Mouse (Mus musculus) intestine, embryonic 15.5 days (tissue): ENCODE data around the gene Nutf2-ps1. TPM values are rescaled to one million over a fixed set of nuclear protein-coding genes. Genes with fewer than 3 reads are reported as not detected.

Experiments used
- ATAC-seq: fragments of 200-750 bp; cut with Nextera tagmentation; 2 replicates; pipeline ENCODE4 v1.8.0; 2017; ENCODE audit warnings: moderate TSS enrichment, moderate library complexity
- H3K27ac ChIP-seq: fragments of 300-500 bp; sonication (generic); 2 replicates; pipeline ENCODE4 v1.5.1; 2015; ENCODE audit warnings: mild to moderate bottlenecking, inconsistent platforms
- H3K27me3 ChIP-seq: fragments of 300-500 bp; sonication (generic); replicated peaks from 2 replicates; pipeline ENCODE4 v1.6.1; 2015; ENCODE audit warnings: inconsistent platforms
- H3K36me3 ChIP-seq: fragments of 300-500 bp; sonication (generic); 2 replicates; pipeline ENCODE4 v1.6.1; 2015; ENCODE audit warnings: inconsistent platforms
- H3K4me1 ChIP-seq: fragments of 300-500 bp; sonication (generic); replicated peaks from 2 replicates; pipeline ENCODE4 v1.6.1; 2015; ENCODE audit warnings: inconsistent platforms
- H3K4me2 ChIP-seq: fragments of 300-500 bp; sonication (generic); replicated peaks from 2 replicates; pipeline ENCODE4 v1.6.1; 2015; ENCODE audit warnings: mild to moderate bottlenecking, inconsistent platforms
- H3K4me3 ChIP-seq: fragments of 300-500 bp; sonication (generic); replicated peaks from 2 replicates; pipeline ENCODE4 v1.5.1; 2015; ENCODE audit warnings: inconsistent platforms
- H3K9ac ChIP-seq: fragments of 300-500 bp; sonication (generic); 2 replicates; pipeline ENCODE4 v1.6.1; 2015; ENCODE audit warnings: inconsistent platforms
- H3K9me3 ChIP-seq: fragments of 300-500 bp; sonication (generic); 2 replicates; pipeline ENCODE4 v1.6.1; 2016; ENCODE audit warnings: inconsistent platforms
- WGBS: fragments of 180-500 bp; shearing (Covaris S2); methylation state at CpG from one replicate; pipeline ENCODE4 v1.1.7; 2015; 5-methylcytosine and 5-hydroxymethylcytosine counted together
- polyA plus RNA-seq: library from polyadenylated mRNA; unstranded; fragments of >200 nt; fragmentation: Nextera tagmentation; extraction: Ambion mirVana; gene quantifications from 2 replicates; pipeline ENCODE4 v1.2.1, GENCODE M21; 2015

The Nutf2-ps1 gene
- polyA plus RNA-seq, 1 experiment from 2014 or later: 366 TPM

DNA sequence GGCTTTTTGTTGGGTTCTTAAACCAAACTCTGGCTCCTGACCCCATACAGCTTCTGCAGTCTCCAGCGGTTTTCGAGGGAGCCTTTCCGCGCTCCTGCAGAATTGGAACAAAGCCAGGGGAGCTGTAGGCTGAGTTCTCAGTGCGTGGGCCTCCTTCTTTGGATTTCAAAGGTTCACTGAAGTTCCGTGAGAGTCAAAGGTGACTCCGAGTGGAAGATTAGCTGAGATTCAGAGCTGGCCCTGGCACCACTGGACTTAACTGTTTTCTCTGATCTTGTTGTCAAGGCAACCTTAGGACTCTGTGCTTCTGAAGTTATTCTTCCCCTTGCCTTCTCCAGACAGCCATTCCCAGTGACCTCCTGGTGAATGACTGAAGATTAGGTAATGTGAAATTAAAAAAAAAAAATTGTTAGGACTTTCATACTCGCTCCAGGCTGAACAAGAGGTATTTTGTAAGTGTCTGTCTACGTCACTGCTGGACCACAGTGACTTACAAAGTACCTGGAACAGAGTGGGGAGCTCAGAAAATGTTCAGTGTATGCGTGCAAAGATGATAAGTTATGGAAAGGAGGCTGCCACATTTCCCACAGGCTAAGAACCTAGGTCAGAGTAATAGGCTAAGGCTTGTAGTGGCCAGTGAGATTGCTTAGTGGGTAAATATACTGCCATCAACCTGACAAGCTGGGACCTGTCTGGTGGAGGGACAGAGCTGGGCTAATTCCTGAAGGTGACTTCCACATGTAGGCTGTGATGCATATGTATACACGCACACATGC, 11.7 kb downstream of the Nutf2-ps1 start:
- WGBS: 55% methylated on average over 11 of the region's 11 CpGs
- no peaks in the 10 kb centered on the region for H3K27me3 ChIP-seq
- peaks cover 7% of the 10 kb centered on the region; the same call in 1 of the 2 replicates for H3K4me1 ChIP-seq
- H3K4me3 ChIP-seq: no peak overlapping the region
- H3K9me3 ChIP-seq: no peaks in the 10 kb centered on the region
- H3K9ac ChIP-seq: no peak overlapping the region
- no peaks in the 10 kb centered on the region for H3K36me3 ChIP-seq
- ATAC-seq: peak; percentile 54
- no peak overlapping the region for H3K27ac ChIP-seq
- no peak overlapping the region for H3K4me2 ChIP-seq

- peaks cover 10% of the 10 kb centered on the region; the same call in 1 of the 2 replicates for H3K4me1 ChIP-seq
- 56% methylated on average over 7 of the region's 7 CpGs for WGBS
- no peaks in the 10 kb centered on the region for H3K36me3 ChIP-seq
- no peaks in the 10 kb centered on the region for H3K27me3 ChIP-seq
- H3K9ac ChIP-seq: no peak overlapping the region
- H3K4me3 ChIP-seq: no peak overlapping the region
- H3K27ac ChIP-seq: no peak overlapping the region
- ATAC-seq: no peak
- no peak overlapping the region for H3K4me2 ChIP-seq
- no peaks in the 10 kb centered on the region for H3K9me3 ChIP-seq
Measured at GRCm38 (mm10) chr19:53576061-53576460, 12.8 kb downstream of the Nutf2-ps1 start.

DNA sequence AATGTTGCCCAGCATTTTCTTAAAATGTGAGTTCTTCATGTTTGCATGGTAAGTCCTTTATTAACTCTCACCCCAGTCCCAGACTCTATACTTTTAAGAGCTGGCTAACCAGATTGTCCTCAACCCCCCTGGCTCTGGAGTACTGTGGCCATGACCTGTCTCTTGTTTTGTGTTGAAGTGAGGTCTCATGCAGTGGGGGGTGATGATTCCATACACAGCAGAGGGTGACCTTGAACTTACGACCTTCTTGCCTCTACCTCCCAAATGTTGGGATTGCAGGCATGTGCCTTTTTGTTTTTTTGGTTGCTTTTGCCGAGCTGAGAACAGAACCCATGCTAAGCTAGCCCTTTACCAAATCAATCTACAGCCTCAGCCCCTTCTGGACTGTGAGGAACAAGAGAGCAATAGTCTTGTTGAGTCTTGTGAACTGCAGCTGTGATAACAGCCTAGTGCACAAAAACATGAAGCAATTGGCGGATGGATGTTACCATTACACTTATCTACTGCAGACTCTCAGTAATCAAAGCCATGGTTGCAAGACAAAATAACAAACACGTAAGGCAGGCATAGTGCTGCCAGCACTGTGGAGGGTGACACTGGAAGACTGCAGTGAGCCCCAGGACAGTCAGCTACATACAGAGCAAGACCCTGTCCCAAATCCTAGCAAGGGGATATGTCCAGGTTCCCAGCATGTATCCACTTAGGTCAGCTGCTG, 13.4 kb downstream of the Nutf2-ps1 start:
- no peak for ATAC-seq
- Histone ChIP-seq H3K27me3 (no peaks in the 10 kb centered on the region), H3K4me3 (no peak overlapping the region), H3K27ac (no peak overlapping the region), H3K9ac (no peak overlapping the region), H3K9me3 (no peaks in the 10 kb centered on the region), H3K36me3 (no peaks in the 10 kb centered on the region), H3K4me2 (no peak overlapping the region), H3K4me1 (peaks cover 10% of the 10 kb centered on the region; the same call in 1 of the 2 replicates)
- 80% methylated on average over 4 of the region's 4 CpGs for WGBS

DNA sequence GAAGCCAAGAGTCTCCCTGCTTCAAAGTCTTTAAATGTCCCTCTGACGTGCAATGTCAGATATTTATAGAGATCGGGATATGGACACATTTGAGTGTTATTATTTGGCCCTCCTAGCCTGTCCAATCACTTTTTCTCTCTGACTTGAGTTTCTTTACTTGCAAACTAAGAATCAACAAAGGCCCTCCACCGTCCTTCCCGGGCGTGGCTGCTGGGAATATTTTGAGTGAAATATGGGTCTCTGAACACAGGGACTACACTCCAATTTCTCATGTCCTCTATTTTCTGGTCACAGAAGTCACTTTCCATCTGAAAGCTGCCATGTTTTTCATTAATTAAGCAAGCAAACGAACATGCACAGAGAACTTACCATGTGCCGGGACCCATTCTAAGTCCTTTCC, 14.3 kb downstream of the Nutf2-ps1 start:
- no peak overlapping the region for H3K9ac ChIP-seq
- 88% methylated on average over 7 of the region's 7 CpGs for WGBS
- H3K4me1 ChIP-seq: peaks cover 10% of the 10 kb centered on the region; the same call in 1 of the 2 replicates
- H3K36me3 ChIP-seq: no peaks in the 10 kb centered on the region
- ATAC-seq: no peak
- H3K4me2 ChIP-seq: no peak overlapping the region
- H3K27me3 ChIP-seq: no peaks in the 10 kb centered on the region
- H3K27ac ChIP-seq: no peak overlapping the region
- H3K4me3 ChIP-seq: no peak overlapping the region
- H3K9me3 ChIP-seq: no peaks in the 10 kb centered on the region

GRCm38 (mm10) chr19:53574131-53574530, 14.7 kb downstream of the Nutf2-ps1 start:
- Histone ChIP-seq H3K36me3 (no peaks in the 10 kb centered on the region), H3K4me2 (no peak overlapping the region), H3K9me3 (no peaks in the 10 kb centered on the region), H3K4me1 (peaks cover 10% of the 10 kb centered on the region; the same call in 1 of the 2 replicates), H3K27ac (no peak overlapping the region), H3K9ac (no peak overlapping the region), H3K27me3 (no peaks in the 10 kb centered on the region), H3K4me3 (no peak overlapping the region)
- WGBS: 71% methylated on average over 8 of the region's 8 CpGs
- ATAC-seq: no peak

DNA sequence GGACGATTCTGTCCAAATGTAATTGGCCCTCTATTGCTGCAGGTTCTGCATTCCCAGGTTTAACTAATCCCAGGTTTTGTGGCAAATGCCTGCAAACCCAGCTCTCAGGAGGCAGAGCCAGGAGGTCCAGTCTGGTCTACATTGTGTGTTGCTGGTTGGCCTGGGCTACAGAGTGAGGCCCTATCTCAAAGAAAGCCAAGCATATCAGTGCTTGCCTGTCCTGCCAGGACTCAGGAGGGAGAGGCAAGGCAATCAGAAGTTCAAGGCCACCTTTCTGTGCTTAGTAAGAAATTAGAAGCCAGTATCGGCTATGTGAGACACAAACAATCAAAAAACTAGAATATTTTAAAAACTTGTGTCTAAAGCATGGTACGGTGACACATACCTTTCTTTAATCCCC, 15.7 kb downstream of the Nutf2-ps1 start:
- Histone ChIP-seq H3K9ac (no peak overlapping the region), H3K27me3 (no peaks in the 10 kb centered on the region), H3K4me3 (no peak overlapping the region), H3K36me3 (no peaks in the 10 kb centered on the region), H3K4me1 (peaks cover 10% of the 10 kb centered on the region; the same call in 1 of the 2 replicates), H3K27ac (no peak overlapping the region), H3K9me3 (no peaks in the 10 kb centered on the region), H3K4me2 (no peak overlapping the region)
- ATAC-seq: no peak
- 76% methylated on average over 3 of the region's 3 CpGs for WGBS

- Histone ChIP-seq H3K9me3 (no peaks in the 10 kb centered on the region), H3K9ac (no peak overlapping the region), H3K27me3 (no peaks in the 10 kb centered on the region), H3K27ac (no peak overlapping the region), H3K4me1 (peaks cover 10% of the 10 kb centered on the region; the same call in 1 of the 2 replicates), H3K4me3 (no peak overlapping the region), H3K4me2 (no peak overlapping the region), H3K36me3 (no peaks in the 10 kb centered on the region)
- WGBS: 28% methylated on average over 12 of the region's 12 CpGs
- ATAC-seq: peak; percentile 60
Measured at GRCm38 (mm10) chr19:53572607-53573006, 16.3 kb downstream of the Nutf2-ps1 start.

DNA sequence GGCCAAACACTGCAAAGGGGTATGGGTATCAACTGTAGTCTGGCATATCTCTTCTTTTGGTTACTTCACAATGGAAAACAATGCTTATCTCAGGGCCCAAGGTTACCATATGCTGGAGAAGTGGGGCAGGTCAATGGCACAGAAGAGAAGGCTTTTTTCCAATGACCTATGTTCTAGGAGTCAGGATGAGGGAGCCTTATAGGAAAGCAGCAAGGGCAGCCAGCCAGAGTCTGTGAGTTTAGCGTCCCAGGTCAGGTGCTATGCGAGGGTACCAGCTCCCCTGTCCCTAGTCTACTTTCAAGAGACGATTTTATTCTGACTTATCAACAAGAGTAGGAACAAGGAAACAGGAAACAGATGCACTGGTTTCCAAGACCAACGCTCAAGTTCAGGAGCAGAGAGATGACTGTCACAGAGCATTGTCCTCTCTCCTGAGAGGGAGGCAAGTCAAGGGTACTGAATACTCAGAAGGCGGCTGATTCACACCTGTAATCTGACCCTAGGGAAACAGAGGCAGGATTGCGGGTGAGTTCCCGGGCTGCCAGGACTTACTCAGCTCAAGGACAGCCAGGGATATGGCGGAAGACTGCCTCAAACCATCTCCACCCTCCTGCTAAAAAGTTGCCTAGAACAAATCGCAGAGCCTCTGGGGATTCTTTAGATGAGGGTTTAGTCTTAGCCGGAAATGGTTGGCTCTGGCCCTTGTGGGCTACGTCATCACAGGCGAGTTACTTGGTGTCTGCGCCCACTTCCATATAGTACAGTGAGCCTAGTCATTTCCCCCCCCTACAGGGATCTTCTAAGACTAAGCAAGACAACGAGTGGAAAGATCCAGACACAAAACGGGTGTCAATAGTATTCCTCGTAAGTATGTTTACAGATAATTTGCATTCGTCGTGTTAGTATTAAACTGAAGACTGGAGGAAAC, 17.1 kb downstream of the Nutf2-ps1 start:
- Histone ChIP-seq H3K4me2 (no peak overlapping the region), H3K36me3 (no peaks in the 10 kb centered on the region), H3K4me3 (no peak overlapping the region), H3K4me1 (peaks cover 7% of the 10 kb centered on the region; the same call in 1 of the 2 replicates), H3K27ac (no peak overlapping the region), H3K9me3 (no peaks in the 10 kb centered on the region), H3K9ac (no peak overlapping the region), H3K27me3 (no peaks in the 10 kb centered on the region)
- WGBS: 74% methylated on average over 18 of the region's 18 CpGs
- no peak for ATAC-seq

GRCm38 (mm10) chr19:53571056-53571455, 17.8 kb downstream of the Nutf2-ps1 start:
- H3K4me1 ChIP-seq: 0 out of 2 replicates have a peak, but pooled peaks cover 4% of the 10 kb centered on the region
- no peak overlapping the region for H3K9ac ChIP-seq
- no peak overlapping the region for H3K4me3 ChIP-seq
- no peaks in the 10 kb centered on the region for H3K36me3 ChIP-seq
- no peak overlapping the region for H3K27ac ChIP-seq
- WGBS: 62% methylated on average over 4 of the region's 4 CpGs
- H3K9me3 ChIP-seq: no peaks in the 10 kb centered on the region
- no peak overlapping the region for H3K4me2 ChIP-seq
- ATAC-seq: no peak
- H3K27me3 ChIP-seq: no peaks in the 10 kb centered on the region

GRCm38 (mm10) chr19:53568553-53568952, 20.3 kb downstream of the Nutf2-ps1 start:
- Histone ChIP-seq H3K27me3 (no peaks in the 10 kb centered on the region), H3K27ac (no peak overlapping the region), H3K9me3 (no peaks in the 10 kb centered on the region), H3K4me1 (0 out of 2 replicates have a peak, but pooled peaks cover 3% of the 10 kb centered on the region), H3K36me3 (no peaks in the 10 kb centered on the region), H3K9ac (no peak overlapping the region), H3K4me2 (no peak overlapping the region), H3K4me3 (no peak overlapping the region)
- ATAC-seq: no peak
- 76% methylated on average over 3 of the region's 3 CpGs for WGBS

DNA sequence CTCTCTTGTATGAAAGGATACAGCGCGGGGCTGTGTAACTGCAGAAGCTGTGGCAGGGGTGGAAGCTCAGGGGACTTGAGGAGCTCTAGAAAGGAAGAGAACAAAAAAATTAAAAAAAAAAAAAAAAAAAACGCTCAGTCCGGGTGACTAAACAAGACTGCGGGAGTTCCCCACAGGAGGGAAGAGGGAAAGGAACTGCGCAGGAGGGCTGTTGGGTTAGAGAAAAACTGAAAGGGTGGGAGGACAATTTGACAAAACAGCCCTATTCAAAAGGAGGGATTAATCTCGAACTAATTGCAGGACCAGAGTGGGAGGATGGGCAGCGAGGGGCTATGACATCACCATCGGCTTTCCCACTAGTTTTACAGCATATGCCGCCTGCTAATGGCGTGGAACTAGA, 21.0 kb downstream of the Nutf2-ps1 start:
- Histone ChIP-seq H3K4me3 (no peak overlapping the region), H3K4me2 (no peak overlapping the region), H3K36me3 (no peaks in the 10 kb centered on the region), H3K27me3 (no peaks in the 10 kb centered on the region), H3K4me1 (0 out of 2 replicates have a peak, but pooled peaks cover 3% of the 10 kb centered on the region), H3K27ac (no peak overlapping the region), H3K9ac (no peak overlapping the region), H3K9me3 (no peaks in the 10 kb centered on the region)
- 54% methylated on average over 11 of the region's 11 CpGs for WGBS
- no peak for ATAC-seq
